Mouse (Mus musculus): Measurements from ENCODE around the gene Prkcz.

Gene Prkcz

GRCm38 (mm10) chr4:155361303-155361791 lies at the start of gene Prkcz:
Gene Prkcz (minus strand): TSS chr4:155361361.
- DNase-seq (ENCODE audit: low spot score in 2 of 2), result peak; percentile 69 to 70

- peak; percentile 93 to 94 for DNase-seq (ENCODE audit: low spot score in 2 of 2)
Measured at GRCm38 (mm10) chr4:155409058-155409776, 48.1 kb upstream of the Prkcz start, which contains the start of gene Cfap74. Gene Cfap74 (plus strand): TSS chr4:155409190.

GRCm38 (mm10) chr4:155408695-155409057 lies 47.5 kb upstream of the Prkcz start:
- DNase-seq (ENCODE audit: low spot score in 2 of 2), result no peak

GRCm38 (mm10) chr4:155402489-155402888 lies 41.3 kb upstream of the Prkcz start:
- DNase-seq (ENCODE audit: low spot score in 2 of 2), result no peak

GRCm38 (mm10) chr4:155401121-155401520 lies 40.0 kb upstream of the Prkcz start:
- no peak for DNase-seq (ENCODE audit: low spot score in 2 of 2)

- no peak for DNase-seq (ENCODE audit: low spot score in 2 of 2)
Measured at GRCm38 (mm10) chr4:155398222-155398540, 37.0 kb upstream of the Prkcz start.

- peak; percentile 56 to 64 for DNase-seq (ENCODE audit: low spot score in 2 of 2)
Measured at GRCm38 (mm10) chr4:155397511-155398221, 36.5 kb upstream of the Prkcz start, which contains the start of gene Gabrd. Gene Gabrd (minus strand): TSS chr4:155398112.

GRCm38 (mm10) chr4:155396751-155397150 lies 35.6 kb upstream of the Prkcz start:
- DNase-seq (ENCODE audit: low spot score in 2 of 2), result no peak

GRCm38 (mm10) chr4:155395471-155395870 lies 34.3 kb upstream of the Prkcz start:
- DNase-seq (ENCODE audit: low spot score in 2 of 2), result peak; percentile 64 to 71

- DNase-seq (ENCODE audit: low spot score in 2 of 2), result no peak
Measured at GRCm38 (mm10) chr4:155387166-155387565, 26.0 kb upstream of the Prkcz start.

- no peak for DNase-seq (ENCODE audit: low spot score in 2 of 2)
Measured at GRCm38 (mm10) chr4:155383326-155383725, 22.2 kb upstream of the Prkcz start.

- DNase-seq (ENCODE audit: low spot score in 2 of 2), result peak; percentile 64 to 69
Measured at GRCm38 (mm10) chr4:155382752-155383151, 21.6 kb upstream of the Prkcz start.

- DNase-seq (ENCODE audit: low spot score in 2 of 2), result no peak
Measured at GRCm38 (mm10) chr4:155381974-155382373, 20.8 kb upstream of the Prkcz start.

- no peak for DNase-seq (ENCODE audit: low spot score in 2 of 2)
Measured at GRCm38 (mm10) chr4:155371797-155372735, 10.9 kb upstream of the Prkcz start.

GRCm38 (mm10) chr4:155370737-155371715 lies 9.9 kb upstream of the Prkcz start:
- DNase-seq (ENCODE audit: low spot score in 2 of 2), result peak; percentile 55 to 65

- peak; percentile 60 to 83 for DNase-seq (ENCODE audit: low spot score in 2 of 2)
Measured at GRCm38 (mm10) chr4:155368684-155369083, 7.5 kb upstream of the Prkcz start.

GRCm38 (mm10) chr4:155367739-155368138 lies 6.6 kb upstream of the Prkcz start:
- DNase-seq (ENCODE audit: low spot score in 2 of 2), result no peak

- DNase-seq (ENCODE audit: low spot score in 2 of 2), result no peak
Measured at GRCm38 (mm10) chr4:155366784-155367183, 5.6 kb upstream of the Prkcz start.

- DNase-seq (ENCODE audit: low spot score in 2 of 2), result no peak
Measured at GRCm38 (mm10) chr4:155362443-155362842, 1.3 kb upstream of the Prkcz start.

- DNase-seq (ENCODE audit: low spot score in 2 of 2), result no peak
Measured at GRCm38 (mm10) chr4:155360856-155361255, 305 bp downstream of the Prkcz start.
